Mouse (Mus musculus): ENCODE measurements around the gene Sec13.
A peak's percentile ranks its signal among the peaks of the same experiment; 100 is the strongest.

The Sec13 gene

DNA sequence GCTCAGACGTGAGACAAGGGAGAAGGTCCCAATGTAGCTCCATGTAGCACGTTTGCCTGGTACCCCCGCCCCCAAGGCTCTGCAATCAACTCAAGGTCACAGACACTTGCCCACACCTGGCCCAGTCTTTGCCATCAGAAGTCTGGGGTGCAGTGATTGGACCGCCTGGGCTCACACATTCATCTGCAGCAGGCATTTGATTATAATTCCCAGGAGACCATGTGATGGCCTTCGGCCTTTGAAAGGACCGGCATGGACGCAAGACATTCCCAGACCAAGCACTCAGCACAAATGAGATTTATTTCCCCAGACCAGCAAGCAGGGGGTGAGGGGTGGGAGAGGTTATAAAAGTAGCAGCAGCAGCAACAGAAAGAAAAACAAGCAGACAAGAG is 50.5 kb downstream of the Sec13 start:
- TF ChIP-seq GATA4 (IDR thresholded peaks at IDR 0.05; ENCODE audit: insufficient replicate concordance, low read length), result no peak

DNA sequence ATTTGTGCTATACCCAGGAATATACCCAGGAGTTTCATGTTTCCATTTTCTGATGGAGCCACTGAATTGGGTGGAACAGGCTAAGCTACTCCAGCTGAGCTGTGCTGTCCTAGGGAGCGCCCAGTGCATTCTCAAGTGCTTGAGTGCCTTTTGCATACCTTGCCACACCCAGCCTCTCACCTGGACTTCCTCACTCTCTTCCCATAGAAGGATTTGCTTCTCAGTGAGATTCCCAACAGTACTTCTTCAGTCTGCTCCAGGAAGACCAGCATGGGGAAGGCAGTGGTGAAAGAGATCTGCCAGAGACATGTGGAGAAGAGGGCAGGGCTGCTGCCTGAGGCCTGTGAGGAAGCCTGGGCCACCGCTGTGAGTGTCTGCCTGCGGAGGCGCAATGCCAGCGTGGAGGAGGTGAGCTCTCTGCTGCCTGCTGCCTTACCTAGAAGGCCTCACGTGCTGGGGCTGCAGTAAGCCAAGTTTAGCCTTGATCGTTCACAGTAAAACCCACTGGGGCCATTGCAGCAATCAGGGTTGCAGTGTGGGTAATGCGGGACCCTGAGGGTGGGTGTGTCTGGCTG is 53.9 kb downstream of the Sec13 start:
- TF ChIP-seq GATA4 (IDR thresholded peaks at IDR 0.05; ENCODE audit: insufficient replicate concordance, low read length), result no peak

DNA sequence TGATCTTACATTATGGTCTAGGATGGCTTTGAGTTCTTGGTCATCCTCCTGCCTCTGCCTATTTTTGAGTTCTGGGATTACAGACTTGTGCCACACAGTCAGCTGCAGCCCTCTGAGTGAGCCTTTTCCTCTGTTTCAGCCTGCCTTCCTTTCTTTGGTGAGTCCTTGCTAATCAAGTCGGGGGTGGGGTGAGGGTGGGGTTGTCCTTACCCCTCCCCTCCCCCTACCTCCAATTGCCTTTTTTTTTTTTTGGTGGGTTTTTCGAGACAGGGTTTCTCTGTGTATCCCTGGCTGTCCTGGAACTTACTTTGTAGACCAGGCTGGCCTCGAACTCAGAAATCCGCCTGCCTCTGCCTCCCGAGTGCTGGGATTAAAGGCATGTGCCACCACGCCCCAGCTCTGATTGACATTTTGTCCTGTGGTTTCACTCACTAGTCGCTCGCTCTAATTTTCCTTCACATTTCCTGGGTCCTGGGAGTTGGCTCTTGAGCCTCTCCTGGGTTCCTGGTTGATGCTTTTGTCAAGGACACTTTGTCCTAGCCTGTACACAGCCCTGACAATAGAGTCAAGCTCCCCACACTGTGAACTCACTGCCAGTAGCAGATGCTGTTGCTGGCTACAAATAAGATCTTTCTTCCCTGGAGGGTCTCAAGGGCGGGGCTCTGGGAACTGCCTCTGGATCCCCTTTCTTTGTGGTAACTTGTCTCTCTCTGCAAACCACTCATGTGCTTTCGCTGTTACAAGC is 57.3 kb downstream of the Sec13 start:
- no peak for TF ChIP-seq GATA4 (IDR thresholded peaks at IDR 0.05; ENCODE audit: insufficient replicate concordance, low read length)

DNA sequence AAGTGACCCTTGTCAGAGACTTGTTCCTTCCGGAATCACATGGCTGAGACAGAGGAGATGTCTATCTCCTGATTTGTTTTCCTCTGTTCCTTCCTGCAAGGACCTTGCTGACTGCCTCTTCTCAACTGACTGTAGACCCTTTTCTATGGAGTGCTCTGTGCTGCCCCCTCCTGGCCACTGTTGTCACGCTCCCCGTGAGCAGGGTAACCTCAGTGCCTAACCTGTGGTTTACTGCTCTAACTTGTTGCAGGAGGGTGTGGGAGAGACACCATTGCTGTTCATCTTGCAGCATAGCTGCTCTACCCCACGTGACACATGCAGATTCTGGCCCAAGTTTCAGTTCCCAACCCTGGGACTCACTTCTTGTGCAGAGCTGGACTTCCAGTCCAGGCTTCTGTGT is 59.3 kb downstream of the Sec13 start:
- peak; percentile 59; the same call in 1 of the 2 replicates for TF ChIP-seq GATA4 (IDR thresholded peaks at IDR 0.05; ENCODE audit: insufficient replicate concordance, low read length)

DNA sequence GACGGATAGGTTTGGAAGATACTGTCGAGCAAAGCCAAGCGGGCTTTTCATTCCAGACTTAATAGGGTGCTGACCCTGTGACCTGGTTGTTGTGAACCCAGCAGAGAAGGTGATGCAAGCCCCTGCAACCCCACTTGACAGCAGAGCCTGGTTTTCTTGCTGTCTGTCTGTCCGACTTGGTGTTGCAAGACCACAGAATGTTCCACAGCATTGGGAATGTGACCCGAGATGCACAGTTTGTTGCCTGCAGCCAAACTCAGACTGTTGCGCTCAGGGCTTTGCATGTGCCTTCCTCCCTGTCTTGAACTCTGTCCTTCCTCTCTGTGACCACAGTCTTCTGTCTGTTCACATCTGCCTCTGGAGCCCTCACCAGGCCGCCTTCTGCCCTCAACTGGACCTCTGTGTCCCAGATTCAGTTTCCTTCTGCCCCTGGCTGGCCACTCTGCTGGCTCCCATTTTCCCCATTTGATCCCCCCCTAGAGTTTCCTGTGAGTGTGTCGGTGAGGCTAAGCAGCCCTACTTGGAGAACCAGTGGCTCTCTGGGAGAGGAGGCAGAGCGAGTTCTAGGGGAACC is 60.5 kb downstream of the Sec13 start:
- TF ChIP-seq GATA4 (IDR thresholded peaks at IDR 0.05; ENCODE audit: insufficient replicate concordance, low read length), result no peak

DNA sequence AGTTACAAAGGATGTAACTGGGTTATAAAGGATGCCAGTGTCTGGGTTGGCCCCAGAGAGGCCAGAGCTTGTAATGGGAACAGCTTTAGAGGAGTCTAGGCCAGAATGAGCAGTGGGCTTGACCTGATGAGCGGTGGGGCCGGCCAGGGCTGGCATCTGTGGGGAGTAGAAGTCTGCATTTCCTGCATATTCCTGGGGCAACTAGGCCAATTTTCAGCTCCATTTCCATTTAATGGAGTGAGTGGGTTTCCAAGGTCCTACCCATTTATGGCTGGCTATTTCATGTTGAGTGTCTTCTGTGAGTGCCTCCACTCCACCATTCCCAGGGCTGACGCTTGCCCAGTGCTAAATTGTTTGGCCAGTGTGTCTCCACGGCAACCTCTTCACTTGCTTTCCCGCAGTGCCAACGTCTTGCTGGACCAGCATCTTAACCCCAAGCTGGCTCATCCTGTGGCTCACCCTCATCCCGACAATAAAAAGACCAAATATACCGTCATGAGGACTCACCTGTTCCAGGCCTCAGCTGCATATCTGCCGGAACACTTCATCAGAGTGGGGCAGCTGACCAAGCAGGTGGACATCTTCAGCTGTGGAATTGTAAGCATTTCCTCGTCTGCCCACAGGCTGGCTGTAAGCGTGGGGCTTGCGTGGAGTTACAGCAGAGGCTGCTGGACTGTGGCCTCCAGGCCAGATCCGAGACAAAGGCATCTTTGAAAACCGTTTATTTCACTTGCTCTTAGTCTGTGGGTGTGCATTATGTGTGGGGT is 62.1 kb downstream of the Sec13 start:
- TF ChIP-seq GATA4 (IDR thresholded peaks at IDR 0.05; ENCODE audit: insufficient replicate concordance, low read length), result no peak
